Mouse (Mus musculus) cortical plate, adult 2 months (tissue): Measurements from ENCODE around the gene Pom121. TPM values are rescaled to one million over a fixed set of nuclear protein-coding genes. Genes with fewer than 3 reads are reported as not detected.

Source experiments
- H3K27ac ChIP-seq: fragments of 200-500 bp; 2 replicates; pipeline ENCODE4 v1.5.1; 2012; ENCODE audit warnings: low read length, control low read depth, inconsistent platforms; ENCODE audit not compliant: insufficient read depth
- H3K4me1 ChIP-seq: fragments of 200-500 bp; 2 replicates; pipeline ENCODE4 v1.6.1; 2011; ENCODE audit warnings: low read length; ENCODE audit not compliant: control insufficient read depth, insufficient read depth
- H3K4me3 ChIP-seq: fragments of 200-500 bp; 2 replicates; pipeline ENCODE4 v1.5.1; 2011; ENCODE audit warnings: mild to moderate bottlenecking, low read length, control low read depth; ENCODE audit not compliant: insufficient read depth
- CTCF ChIP-seq: fragments of 200-500 bp; IDR thresholded peaks from 2 replicates; pipeline ENCODE4 v1.5.1; 2011; ENCODE audit warnings: mild to moderate bottlenecking, control low read depth, low read length; ENCODE audit not compliant: insufficient read depth; ENCODE audit errors: extremely low read depth
- POLR2A ChIP-seq: fragments of 200-500 bp; IDR thresholded peaks from 2 replicates; pipeline ENCODE4 v1.6.1; 2011; ENCODE audit warnings: mild to moderate bottlenecking, low read length, control low read depth; ENCODE audit not compliant: insufficient read depth; ENCODE audit errors: extremely low read depth
- polyA plus RNA-seq: library from polyadenylated mRNA; depleted of rRNA; stranded (reverse); fragments of >200 nt; gene quantifications from 2 replicates; pipeline ENCODE4 v1.2.3, GENCODE M21; 2012; rRNA removed

Pom121 gene
- polyA plus RNA-seq, 1 experiment, result 26.9 TPM

- no peak for TF ChIP-seq CTCF
- TF ChIP-seq POLR2A, result no peak
- Histone ChIP-seq H3K4me3 (no peak overlapping the region), H3K4me1 (no peaks in the 10 kb centered on the region), H3K27ac (no peak overlapping the region)
These were observed 64.9 kb downstream of the Pom121 start for GRCm38 (mm10) chr5:135329471-135329870.

Other genes starting within 250 kb of the Pom121 start
- gene Tbl2, start 244.9 kb downstream of the Pom121 start, polyA plus RNA-seq, result 11.7 and 11.9 TPM in 2 replicates
- gene Bcl7b, start 226.3 kb downstream of the Pom121 start, polyA plus RNA-seq, result 43.7 and 45.3 TPM in 2 replicates
- 58.4 and 61.7 TPM in 2 replicates for gene Baz1b, start 207.3 kb downstream of the Pom121 start, polyA plus RNA-seq
- 5.5 and 6.0 TPM in 2 replicates for gene Fzd9, start 143.3 kb downstream of the Pom121 start, polyA plus RNA-seq
- gene Fkbp6, start 44.5 kb downstream of the Pom121 start, polyA plus RNA-seq, result 0.11 and 0.13 TPM in 2 replicates
- not detected in 2 replicates for gene Trim50, start 41.3 kb downstream of the Pom121 start, polyA plus RNA-seq
- gene Nsun5, start 24.6 kb downstream of the Pom121 start, polyA plus RNA-seq, result 33.6 and 34.4 TPM in 2 replicates
- gene Hip1, start 150.6 kb upstream of the Pom121 start, polyA plus RNA-seq, result 29.1 and 30.0 TPM in 2 replicates
- gene Ccl26, start 169.0 kb upstream of the Pom121 start, polyA plus RNA-seq, result not detected in 2 replicates
- gene Ccl24, start 178.5 kb upstream of the Pom121 start, polyA plus RNA-seq, result 0.54 and 1.1 TPM in 2 replicates
- gene Rhbdd2, start 238.1 kb upstream of the Pom121 start, polyA plus RNA-seq, result 83.9 and 84.9 TPM in 2 replicates